Mouse (Mus musculus) liver, embryonic 14.5 days (tissue): ENCODE results near the gene Abr. TPM values are rescaled to one million over a fixed set of nuclear protein-coding genes. Genes with fewer than 3 reads are reported as not detected.

Source experiments
- ATAC-seq: fragments of 200-750 bp; cut with Nextera tagmentation; 2 replicates; pipeline ENCODE4 v1.8.0; 2017; ENCODE audit warnings: moderate number of reproducible peaks, mild to moderate bottlenecking, moderate library complexity; ENCODE audit not compliant: insufficient read depth
- DNase-seq, 3 experiments: peaks; one replicate each; pipeline ENCODE4 v3.0.0-alpha.2; 2012 to 2013; ENCODE audit warnings: low read depth in 3 of 3, low spot score in 3 of 3
- H3K27ac ChIP-seq: fragments of 300-500 bp; sonication (generic); 2 replicates; pipeline ENCODE4 v1.5.1; 2014; ENCODE audit warnings: moderate library complexity, mild to moderate bottlenecking, control low read depth, inconsistent platforms
- H3K27me3 ChIP-seq: fragments of 300-500 bp; sonication (generic); 2 replicates; pipeline ENCODE4 v1.6.1; 2014; ENCODE audit warnings: mild to moderate bottlenecking, low read length, moderate library complexity; ENCODE audit not compliant: control insufficient read depth, insufficient read depth
- H3K36me3 ChIP-seq: fragments of 300-500 bp; sonication (generic); replicated peaks from 2 replicates; pipeline ENCODE4 v1.6.1; 2014; ENCODE audit warnings: low read depth; ENCODE audit not compliant: control insufficient read depth, insufficient read depth
- H3K4me1 ChIP-seq, 2 experiments: fragments of 200-500 bp in 1 of 2; fragments of 300-500 bp in 1 of 2; sonication (generic) in 1 of 2; replicated peaks; 2 replicates each; pipeline ENCODE4 v1.6.1; 2012 to 2014; ENCODE audit warnings: antibody characterized with exemption in 1 of 2, inconsistent platforms in 1 of 2, low read length in 1 of 2; ENCODE audit not compliant: control insufficient read depth in 2 of 2, insufficient read depth in 2 of 2
- H3K4me2 ChIP-seq: fragments of 300-500 bp; sonication (generic); 2 replicates; pipeline ENCODE4 v1.6.1; 2014; ENCODE audit warnings: low read depth, mild to moderate bottlenecking, control low read depth, moderate library complexity
- H3K4me3 ChIP-seq, 2 experiments: fragments of 200-500 bp in 1 of 2; fragments of 300-500 bp in 1 of 2; sonication (generic) in 1 of 2; 2 replicates each; pipeline ENCODE4 v1.5.1; 2012 to 2014; ENCODE audit warnings: low read depth in 2 of 2, low read length in 2 of 2, mild to moderate bottlenecking in 2 of 2, control low read depth in 1 of 2, inconsistent platforms in 1 of 2, moderate library complexity in 1 of 2; ENCODE audit not compliant: insufficient read depth in 1 of 2
- H3K9ac ChIP-seq: fragments of 300-500 bp; sonication (generic); replicated peaks from 2 replicates; pipeline ENCODE4 v1.6.1; 2014; ENCODE audit warnings: mild to moderate bottlenecking, control low read depth, moderate library complexity
- H3K9me3 ChIP-seq: fragments of 300-500 bp; sonication (generic); 2 replicates; pipeline ENCODE4 v1.6.1; 2016; ENCODE audit warnings: low read length, mixed read lengths; ENCODE audit not compliant: control insufficient read depth
- CTCF ChIP-seq: IDR thresholded peaks from 2 replicates; pipeline ENCODE4 v1.5.1; 2016; ENCODE audit warnings: antibody characterized with exemption, low read depth, control low read depth
- EP300 ChIP-seq: IDR thresholded peaks from 2 replicates; pipeline ENCODE4 v1.6.1; 2016; ENCODE audit warnings: antibody characterized with exemption, low read depth
- WGBS: fragments of 180-500 bp; shearing (Covaris S2); extraction: QIAGEN DNeasy Blood & Tissue Kit; methylation state at CpG from one replicate; pipeline ENCODE4 v1.1.7; 2014; ENCODE audit not compliant: insufficient replicate concordance; 5-methylcytosine and 5-hydroxymethylcytosine counted together
- polyA plus RNA-seq, 2 experiments: library from polyadenylated mRNA; depleted of rRNA in 1 of 2; stranded (reverse) in 1 of 2; unstranded in 1 of 2; fragments of >200 nt; fragmentation: Nextera tagmentation in 1 of 2; extraction: Ambion mirVana in 1 of 2; gene quantifications; 2 replicates each; pipeline versions ENCODE4 v1.2.1 to v1.2.3; 2012 to 2014

Abr gene
- polyA plus RNA-seq, 2 experiments = 2.3 to 3.3 TPM

DNA sequence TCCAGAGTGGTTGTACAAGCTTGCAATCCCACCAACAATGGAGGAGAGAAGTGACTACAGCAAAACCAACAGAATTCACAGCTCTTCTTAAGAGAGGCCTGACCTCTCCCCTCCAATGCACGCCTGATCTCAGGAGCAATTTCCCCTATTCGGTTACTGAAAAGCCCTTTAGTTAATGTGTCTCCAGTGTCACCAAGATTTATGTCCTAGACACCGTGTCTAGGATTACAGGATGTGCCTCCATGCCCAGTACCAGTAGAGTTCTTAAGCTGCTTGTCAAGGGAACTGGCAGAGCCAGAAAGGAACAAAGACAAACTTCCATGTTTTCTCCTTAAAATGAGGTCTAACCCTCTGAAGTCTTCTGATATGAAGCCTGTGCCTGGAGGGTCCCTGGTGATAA lies 36.0 kb downstream of the Abr start:
- peaks cover 0 to 9% of the 10 kb centered on the region in 2 experiments; a peak in 2 of 4 replicates for H3K4me1 ChIP-seq
- H3K9ac ChIP-seq = no peak overlapping the region
- no peaks in the 10 kb centered on the region for H3K36me3 ChIP-seq
- 43% methylated on average over 3 of the region's 3 CpGs for WGBS
- H3K27ac ChIP-seq = no peak overlapping the region
- DNase-seq (no peak), ATAC-seq (no peak)
- no peak for TF ChIP-seq EP300
- no peak for TF ChIP-seq CTCF
- H3K4me3 ChIP-seq = no peak overlapping the region
- H3K27me3 ChIP-seq = no peaks in the 10 kb centered on the region
- H3K4me2 ChIP-seq = no peak overlapping the region
- no peaks in the 10 kb centered on the region for H3K9me3 ChIP-seq

DNA sequence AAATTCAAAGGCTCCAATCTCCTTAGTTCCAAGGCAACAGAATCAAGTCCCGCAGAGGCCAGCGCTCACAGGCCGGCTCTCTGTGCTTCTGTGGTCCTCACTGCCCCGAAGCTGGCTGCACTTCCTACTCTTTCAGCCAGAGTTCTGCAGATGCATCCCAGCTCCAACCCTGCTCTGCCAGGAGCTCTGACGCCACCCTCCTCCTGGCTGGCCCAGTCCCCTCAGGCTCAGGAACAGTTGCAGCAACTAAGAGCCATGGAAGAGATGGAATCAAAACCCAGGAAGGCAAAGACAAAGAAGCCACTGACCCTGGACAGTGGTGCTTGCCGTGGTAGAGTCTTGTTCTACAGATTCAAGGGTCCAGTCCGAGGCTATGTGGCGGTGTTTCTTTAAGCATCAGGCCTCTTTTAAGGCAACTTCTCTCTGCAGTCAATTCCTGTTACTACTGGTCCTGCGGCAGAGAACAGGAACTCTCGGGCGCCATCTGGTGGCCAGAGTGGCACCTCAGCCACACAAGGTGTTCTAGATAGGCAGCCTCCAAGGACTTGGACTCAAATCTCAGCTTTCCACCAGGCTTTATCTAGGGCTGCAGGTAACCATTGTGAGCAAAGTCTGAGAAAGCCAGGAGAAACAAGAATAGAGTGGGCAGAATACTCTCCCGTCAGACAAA lies 44.4 kb downstream of the Abr start:
- Histone ChIP-seq H3K27ac (no peak overlapping the region), H3K9ac (no peak overlapping the region), H3K27me3 (no peaks in the 10 kb centered on the region), H3K4me1 (no peaks in the 10 kb centered on the region), H3K9me3 (no peaks in the 10 kb centered on the region), H3K36me3 (no peaks in the 10 kb centered on the region), H3K4me3 (no peak overlapping the region), H3K4me2 (no peak overlapping the region)
- peak in 2 of 3 experiments; percentile 35 to 41 for DNase-seq
- no peak for ATAC-seq
- no peak for TF ChIP-seq EP300
- TF ChIP-seq CTCF = peak; percentile 93
- WGBS = 29% methylated on average over 12 of the region's 12 CpGs

DNA sequence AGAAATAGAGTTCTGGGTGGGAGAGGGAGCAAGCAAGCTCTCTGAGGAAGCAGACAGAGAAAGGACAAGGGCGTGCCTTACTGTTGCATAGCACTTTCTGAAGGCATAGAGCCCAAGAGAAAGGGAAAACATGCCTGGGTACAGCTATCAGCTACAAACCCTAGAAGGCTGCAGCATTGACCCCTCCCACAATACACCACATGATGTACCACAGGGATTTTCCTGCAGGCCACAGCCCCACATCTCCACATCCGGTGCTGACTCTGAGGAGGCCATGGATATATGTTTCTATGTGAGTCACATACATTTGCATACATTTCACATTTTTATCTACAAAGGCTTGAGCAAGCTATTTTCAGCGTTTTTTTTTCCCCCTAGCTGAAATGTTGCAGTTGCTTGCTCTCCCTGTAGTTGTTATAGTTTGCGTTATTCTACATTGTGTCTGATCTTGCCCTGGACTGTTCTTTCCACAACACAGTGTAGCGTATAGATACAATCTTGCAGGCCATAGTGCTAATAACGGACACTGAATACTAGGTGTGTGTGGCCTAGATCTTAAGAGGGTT lies 49.2 kb downstream of the Abr start:
- Histone ChIP-seq H3K9me3 (no peaks in the 10 kb centered on the region), H3K9ac (no peak overlapping the region), H3K27ac (no peak overlapping the region), H3K4me2 (no peak overlapping the region), H3K4me1 (no peaks in the 10 kb centered on the region), H3K36me3 (no peaks in the 10 kb centered on the region), H3K27me3 (peaks cover 42% of the 10 kb centered on the region), H3K4me3 (no peak overlapping the region)
- TF ChIP-seq CTCF = no peak
- TF ChIP-seq EP300 = no peak
- no peak for ATAC-seq
- DNase-seq = no peak
- WGBS = 54% methylated on average over 6 of the region's 6 CpGs

DNA sequence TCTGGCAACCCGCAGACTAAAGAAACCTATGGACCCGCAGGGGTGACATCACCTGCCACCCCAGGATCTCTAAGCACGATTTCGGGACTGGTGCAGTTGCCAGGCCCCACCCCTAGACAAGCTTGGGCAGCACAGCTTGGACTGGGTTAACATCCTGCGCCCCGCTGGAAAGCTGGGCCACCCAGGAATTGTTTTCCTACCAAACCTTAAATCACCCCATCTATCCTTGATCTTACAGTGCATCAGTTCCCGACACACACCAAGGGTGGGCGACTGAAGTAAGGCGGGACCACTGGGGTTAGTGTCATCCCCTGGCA lies 50.5 kb downstream of the Abr start:
- ATAC-seq (no peak), DNase-seq (no peak)
- H3K27me3 ChIP-seq = peaks cover 42% of the 10 kb centered on the region
- WGBS = 15% methylated on average over 9 of the region's 9 CpGs
- H3K9me3 ChIP-seq = no peaks in the 10 kb centered on the region
- no peak overlapping the region for H3K9ac ChIP-seq
- TF ChIP-seq CTCF (no peak), EP300 (no peak)
- no peak overlapping the region for H3K27ac ChIP-seq
- H3K4me3 ChIP-seq = no peak overlapping the region; a peak in 1 of 4 replicates
- H3K4me2 ChIP-seq = peak overlapping the region; percentile 57
- H3K36me3 ChIP-seq = no peaks in the 10 kb centered on the region
- H3K4me1 ChIP-seq = no peaks in the 10 kb centered on the region

- no peak for ATAC-seq
- DNase-seq = no peak
- Histone ChIP-seq H3K27ac (no peak overlapping the region), H3K9me3 (no peaks in the 10 kb centered on the region), H3K27me3 (peaks cover 42% of the 10 kb centered on the region), H3K9ac (no peak overlapping the region), H3K4me3 (peak overlapping the region; percentile 15 to 24; a peak in 3 of 4 replicates), H3K36me3 (no peaks in the 10 kb centered on the region), H3K4me1 (no peaks in the 10 kb centered on the region), H3K4me2 (peak overlapping the region; percentile 57)
- no peak for TF ChIP-seq CTCF
- TF ChIP-seq EP300 = no peak
- WGBS = 2% methylated on average over 63 of the region's 66 CpGs
These were observed 51.1 kb downstream of the Abr start for GRCm38 (mm10) chr11:76570741-76571612.
